Mouse (Mus musculus): Measurements from ENCODE around the gene Cacna2d3.

DNA sequence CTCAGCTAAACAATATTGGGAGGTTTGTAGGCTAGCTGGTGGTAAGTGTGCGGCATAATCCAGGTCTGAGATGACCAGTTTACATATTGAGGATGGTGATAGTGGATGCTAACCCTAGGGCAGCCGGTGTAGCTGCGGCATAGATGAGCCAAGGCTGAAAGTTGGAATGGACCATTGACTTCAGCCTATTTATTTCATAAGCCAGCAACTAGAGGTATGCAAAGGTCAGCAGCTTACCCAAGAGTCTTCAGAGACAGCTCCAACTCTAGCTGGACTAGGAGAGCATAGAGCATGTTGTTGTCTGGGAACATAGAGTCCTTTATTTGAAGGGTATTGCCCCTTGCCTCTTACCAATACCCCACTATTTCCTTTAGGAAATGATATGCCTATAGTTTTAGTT is 725.1 kb downstream of the Cacna2d3 start:
- no peak for TF ChIP-seq POLR2A (IDR thresholded peaks at IDR 0.05; ENCODE audit: insufficient read depth, low read depth, low read length)
- no peak for TF ChIP-seq CTCF (IDR thresholded peaks at IDR 0.05; ENCODE audit: insufficient read depth, low read depth, low read length)

Data from olfactory bulb, adult 2 months (tissue).